Mouse (Mus musculus): ENCODE measurements around the gene Abhd2.

- TF ChIP-seq CTCF (IDR thresholded peaks at IDR 0.05; ENCODE audit: low read depth) (no peak), EP300 (IDR thresholded peaks at IDR 0.05; ENCODE audit: low read depth) (peak; percentile 58; the same call in 1 of the 2 replicates)
Observed at GRCm38 (mm10) chr7:79270961-79271387, 2.0 kb upstream of the Abhd2 start.

Measured in liver, postnatal 0 days (tissue).